Mouse (Mus musculus) frontal cortex, postnatal 25 days (tissue): Measurements from ENCODE around the gene Tspan13.

Source experiments
- DNase-seq, 2 experiments: peaks; one replicate each; pipeline ENCODE4 v3.0.0; 2022; ENCODE audit warnings: low spot score in 2 of 2

Tspan13 gene

DNA sequence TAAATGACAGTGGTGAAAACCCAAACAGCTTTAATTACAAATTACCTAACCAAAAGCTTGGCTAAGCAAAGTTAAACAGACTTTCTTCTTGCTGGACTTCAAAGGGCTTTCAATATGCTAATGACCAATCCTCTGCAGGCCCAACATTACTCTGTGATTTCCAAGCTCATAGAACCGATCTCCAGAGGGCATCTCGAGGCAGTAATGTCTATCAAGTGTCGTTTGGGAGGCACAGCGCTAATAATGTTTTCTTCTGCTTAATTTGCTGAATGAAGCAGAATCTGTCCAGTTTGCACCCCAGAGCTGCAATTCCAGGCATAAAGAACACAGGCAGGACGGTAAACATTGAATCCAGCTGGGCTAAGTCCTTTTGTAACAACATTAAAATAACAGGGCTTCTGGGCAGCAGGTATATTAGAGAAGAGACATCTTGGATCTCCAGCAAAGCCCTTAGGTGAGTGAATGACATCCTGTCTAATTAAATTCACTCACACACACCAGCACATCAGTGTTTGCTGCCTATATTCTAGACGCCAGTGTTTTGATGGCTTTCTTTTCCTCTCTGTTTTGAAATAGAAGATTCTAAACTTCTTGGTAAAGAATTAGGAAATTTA, 64.6 kb downstream of the Tspan13 start:
- no peak for DNase-seq

DNA sequence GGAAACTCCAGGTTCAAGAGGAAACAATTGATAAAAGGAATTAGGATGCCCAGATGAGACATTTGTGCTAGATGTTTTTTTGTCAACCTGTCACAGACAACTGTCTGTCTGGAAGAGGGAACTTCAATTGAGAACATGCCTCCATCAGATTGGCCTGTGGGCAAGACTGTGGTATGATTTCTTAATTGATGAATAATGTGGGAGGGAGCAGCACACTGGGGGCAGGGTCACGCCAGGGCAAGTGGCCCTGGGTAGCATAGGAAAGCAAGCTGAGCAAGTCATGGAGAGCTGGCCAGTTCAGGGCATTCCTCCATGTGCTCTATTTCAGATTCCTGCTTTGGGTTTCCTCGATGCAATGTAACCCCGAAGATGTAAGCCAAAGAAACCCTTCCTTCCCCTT, 66.4 kb downstream of the Tspan13 start:
- no peak for DNase-seq

DNA sequence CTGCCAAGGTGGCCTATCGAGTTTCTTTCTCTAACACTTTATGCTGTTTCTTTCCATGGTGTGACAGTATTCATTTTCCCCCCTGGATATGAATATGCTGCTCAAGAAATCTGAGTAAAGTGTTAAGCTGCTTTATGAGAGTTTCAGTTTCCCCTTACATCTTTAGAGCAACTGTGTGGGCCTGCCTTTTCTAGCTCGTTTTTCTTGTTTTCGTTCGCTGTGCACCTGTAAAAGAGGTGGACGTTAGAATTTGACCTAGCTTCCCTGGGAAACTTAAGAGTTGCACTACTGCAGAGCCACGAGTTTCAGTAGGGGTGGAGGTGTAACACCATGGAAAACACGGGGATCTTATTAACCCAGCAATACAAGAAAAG, 75.5 kb downstream of the Tspan13 start:
- no peak for DNase-seq

DNA sequence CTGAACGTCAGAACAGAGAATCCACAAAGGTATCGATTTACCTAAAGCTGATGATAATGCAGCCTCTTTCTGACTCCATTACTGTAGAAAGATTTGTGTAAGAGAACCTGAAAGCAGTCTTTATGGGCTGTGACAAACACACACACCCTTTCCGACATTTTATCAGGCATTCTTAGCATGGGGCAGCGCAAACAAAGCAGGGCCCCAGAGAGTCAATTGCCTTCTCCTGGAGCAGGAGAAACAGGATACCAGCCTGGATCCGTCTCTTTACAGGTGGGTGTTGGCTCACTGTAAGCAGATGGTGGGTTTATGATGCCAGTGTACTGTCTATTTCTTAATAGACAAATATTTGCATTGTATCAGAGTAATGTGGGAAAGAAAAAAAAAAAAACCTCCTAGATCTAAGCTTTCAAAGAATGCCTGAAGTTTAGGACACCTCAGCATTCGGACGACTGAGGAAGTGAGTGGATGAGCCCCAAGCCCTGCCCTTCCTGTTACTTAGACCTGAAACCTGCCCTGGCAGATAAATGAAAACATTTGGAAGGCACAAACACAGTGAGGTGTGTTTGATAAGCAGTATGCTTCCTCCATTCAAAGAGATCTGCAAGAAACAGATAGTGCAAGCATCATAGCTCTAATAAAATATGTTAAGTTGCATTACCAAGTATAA, 76.1 kb downstream of the Tspan13 start:
- DNase-seq, result no peak
